Mouse (Mus musculus) lung, postnatal 0 days (tissue): Measurements from ENCODE around the gene Tbx2. TPM values are rescaled to one million over a fixed set of nuclear protein-coding genes. Genes with fewer than 3 reads are reported as not detected.

Experiments
- ATAC-seq: fragments of 200-750 bp; cut with Nextera tagmentation; 2 replicates; pipeline ENCODE4 v1.8.0; 2017; ENCODE audit warnings: moderate library complexity
- DNase-seq: peaks from one replicate; pipeline ENCODE4 v3.0.0-alpha.2; 2016; ENCODE audit warnings: low spot score
- H3K27ac ChIP-seq: fragments of 300-500 bp; sonication (generic); 2 replicates; pipeline ENCODE4 v1.5.1; 2014; ENCODE audit warnings: antibody characterized with exemption, mild to moderate bottlenecking, low read length, mixed read lengths
- H3K27me3 ChIP-seq: fragments of 300-500 bp; sonication (generic); replicated peaks from 2 replicates; pipeline ENCODE4 v1.6.1; 2014; ENCODE audit warnings: low read length, mixed read lengths; ENCODE audit not compliant: insufficient read depth
- H3K36me3 ChIP-seq: fragments of 300-500 bp; sonication (generic); 2 replicates; pipeline ENCODE4 v1.6.1; 2014; ENCODE audit warnings: low read length, mixed read lengths; ENCODE audit not compliant: insufficient read depth
- H3K4me1 ChIP-seq: fragments of 300-500 bp; sonication (generic); 2 replicates; pipeline ENCODE4 v1.6.1; 2014; ENCODE audit warnings: antibody characterized with exemption, low read depth, low read length, mixed read lengths; ENCODE audit not compliant: insufficient read depth
- H3K4me2 ChIP-seq: fragments of 300-500 bp; sonication (generic); replicated peaks from 2 replicates; pipeline ENCODE4 v1.6.1; 2014; ENCODE audit warnings: low read depth, mild to moderate bottlenecking, low read length, moderate library complexity, mixed read lengths
- H3K4me3 ChIP-seq: fragments of 300-500 bp; sonication (generic); 2 replicates; pipeline ENCODE4 v1.5.1; 2014; ENCODE audit warnings: low read depth, low read length
- H3K9ac ChIP-seq: fragments of 300-500 bp; sonication (generic); replicated peaks from 2 replicates; pipeline ENCODE4 v1.6.1; 2014; ENCODE audit warnings: low read depth, mild to moderate bottlenecking
- H3K9me3 ChIP-seq: fragments of 300-500 bp; sonication (generic); 2 replicates; pipeline ENCODE4 v1.6.1; 2016; ENCODE audit warnings: low read length, mixed read lengths
- CTCF ChIP-seq: IDR thresholded peaks from 2 replicates; pipeline ENCODE4 v1.5.1; 2016; ENCODE audit warnings: antibody characterized with exemption, mild to moderate bottlenecking
- EP300 ChIP-seq: IDR thresholded peaks from 2 replicates; pipeline ENCODE4 v1.6.1; 2016; ENCODE audit warnings: antibody characterized with exemption, mild to moderate bottlenecking, control low read depth
- WGBS: fragments of 180-500 bp; shearing (Covaris S2); extraction: QIAGEN DNeasy Blood & Tissue Kit; methylation state at CpG from one replicate; pipeline ENCODE4 v1.1.7; 2014; 5-methylcytosine and 5-hydroxymethylcytosine counted together
- polyA plus RNA-seq: library from polyadenylated mRNA; unstranded; fragments of >200 nt; fragmentation: Nextera tagmentation; extraction: Ambion mirVana; gene quantifications from 2 replicates; pipeline ENCODE4 v1.2.1, GENCODE M21; 2015

The Tbx2 gene
- polyA plus RNA-seq, 1 experiment from 2014 or later = 43.6 TPM

GRCm38 (mm10) chr11:85886429-85886785, 54.1 kb downstream of the Tbx2 start:
- ATAC-seq = no peak
- H3K36me3 ChIP-seq = no peaks in the 10 kb centered on the region
- no peaks in the 10 kb centered on the region for H3K4me1 ChIP-seq
- H3K9ac ChIP-seq = peak overlapping the region; percentile 78
- 6% methylated on average over 22 of the region's 22 CpGs for WGBS
- no peak for DNase-seq
- peak overlapping the region; percentile 51 for H3K4me3 ChIP-seq
- H3K27ac ChIP-seq = peak overlapping the region; percentile 92
- H3K4me2 ChIP-seq = peak overlapping the region; percentile 8
- peaks cover 28% of the 10 kb centered on the region; the same call in 1 of the 2 replicates for H3K27me3 ChIP-seq
- TF ChIP-seq CTCF (no peak), EP300 (no peak)
- no peaks in the 10 kb centered on the region for H3K9me3 ChIP-seq

GRCm38 (mm10) chr11:85887273-85887672, 54.9 kb downstream of the Tbx2 start:
- Histone ChIP-seq H3K4me3 (peak overlapping the region; percentile 51), H3K9me3 (no peaks in the 10 kb centered on the region), H3K9ac (peak overlapping the region; percentile 78), H3K27ac (peak overlapping the region; percentile 87; the same call in 1 of the 2 replicates), H3K4me1 (no peaks in the 10 kb centered on the region), H3K4me2 (peak overlapping the region; percentile 59; the same call in 1 of the 2 replicates), H3K27me3 (peaks cover 28% of the 10 kb centered on the region; the same call in 1 of the 2 replicates), H3K36me3 (no peaks in the 10 kb centered on the region)
- DNase-seq (no peak), ATAC-seq (no peak)
- WGBS = 23% methylated on average over 6 of the region's 6 CpGs
- TF ChIP-seq CTCF (no peak), EP300 (no peak)

- no peak for ATAC-seq
- H3K4me3 ChIP-seq = peak overlapping the region; percentile 51
- 4% methylated on average over 17 of the region's 17 CpGs for WGBS
- H3K27me3 ChIP-seq = peaks cover 28% of the 10 kb centered on the region; the same call in 1 of the 2 replicates
- H3K36me3 ChIP-seq = no peaks in the 10 kb centered on the region
- peak overlapping the region; percentile 87 for H3K27ac ChIP-seq
- H3K4me2 ChIP-seq = peak overlapping the region; percentile 59
- no peaks in the 10 kb centered on the region for H3K9me3 ChIP-seq
- peak overlapping the region; percentile 78 for H3K9ac ChIP-seq
- TF ChIP-seq CTCF = no peak
- no peaks in the 10 kb centered on the region for H3K4me1 ChIP-seq
- no peak for DNase-seq
Measured at GRCm38 (mm10) chr11:85887801-85888450, 55.6 kb downstream of the Tbx2 start.

GRCm38 (mm10) chr11:85888451-85888961, 56.2 kb downstream of the Tbx2 start:
- Histone ChIP-seq H3K27ac (peak overlapping the region; percentile 87), H3K4me3 (peak overlapping the region; percentile 51), H3K4me2 (peak overlapping the region; percentile 59), H3K27me3 (peaks cover 28% of the 10 kb centered on the region; the same call in 1 of the 2 replicates), H3K9ac (peak overlapping the region; percentile 78), H3K4me1 (no peaks in the 10 kb centered on the region), H3K36me3 (no peaks in the 10 kb centered on the region), H3K9me3 (no peaks in the 10 kb centered on the region)
- no peak for ATAC-seq
- WGBS = 6% methylated on average over 25 of the region's 26 CpGs
- TF ChIP-seq EP300 = no peak
- TF ChIP-seq CTCF = no peak
- no peak for DNase-seq

- H3K9ac ChIP-seq = peak overlapping the region; percentile 78
- WGBS = 46% methylated on average over 8 of the region's 8 CpGs
- ATAC-seq = no peak
Measured at GRCm38 (mm10) chr11:85889056-85889729, 56.8 kb downstream of the Tbx2 start.

More at GRCm38 (mm10) chr11:85889056-85889729, 56.8 kb downstream of the Tbx2 start:
- Histone ChIP-seq H3K4me3 (peak overlapping the region; percentile 51), H3K4me1 (no peaks in the 10 kb centered on the region), H3K4me2 (peak overlapping the region; percentile 59), H3K27me3 (peaks cover 33% of the 10 kb centered on the region), H3K36me3 (no peaks in the 10 kb centered on the region), H3K27ac (peak overlapping the region; percentile 87), H3K9me3 (no peaks in the 10 kb centered on the region)
- DNase-seq = no peak
- no peak for TF ChIP-seq EP300
- TF ChIP-seq CTCF = no peak
